Mouse (Mus musculus): ENCODE results near the gene Etv6.

DNA sequence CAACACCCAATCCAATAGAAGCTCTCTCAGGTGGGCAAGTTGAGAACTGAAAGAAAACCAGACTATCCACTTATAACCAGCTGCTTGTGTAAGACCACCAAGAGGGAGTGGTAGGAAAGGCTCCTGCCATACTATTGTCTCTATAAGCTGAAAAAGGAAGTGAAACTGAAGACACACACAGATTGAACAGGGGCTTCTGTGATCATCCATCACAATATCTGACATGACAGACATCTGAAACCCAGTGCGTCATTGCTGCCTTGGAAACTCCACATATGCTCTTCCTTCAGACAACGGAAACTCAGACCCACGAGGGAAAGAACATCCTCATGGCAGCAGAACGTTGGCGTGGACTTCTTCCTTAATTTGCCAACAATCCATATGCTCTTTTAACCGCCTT, 14.7 kb upstream of the Etv6 start:
- TF ChIP-seq POLR2A (IDR thresholded peaks at IDR 0.05; ENCODE audit: extremely low read depth, insufficient read depth, low read length) (no peak), CTCF (IDR thresholded peaks at IDR 0.05; ENCODE audit: low read depth, low read length) (no peak)
